Mouse (Mus musculus): Measurements from ENCODE around the gene Ttll8. TPM values are rescaled to one million over a fixed set of nuclear protein-coding genes. Genes with fewer than 3 reads are reported as not detected.

Gene Ttll8
- polyA plus RNA-seq, 1 experiment from 2014 or later, result 0.11 TPM

GRCm38 (mm10) chr15:88915046-88915445 is 39.2 kb downstream of the Ttll8 start:
- Histone ChIP-seq H3K4me2 (ENCODE audit: low read depth, low read length) (no peak overlapping the region), H3K9me3 (ENCODE audit: control insufficient read depth, low read length) (no peaks in the 10 kb centered on the region), H3K9ac (replicated peaks; ENCODE audit: low read depth, low read length) (no peak overlapping the region), H3K4me3 (ENCODE audit: low read depth, low read length) (no peak overlapping the region), H3K27ac (ENCODE audit: low read depth, low read length) (no peak overlapping the region), H3K4me1 (ENCODE audit: control insufficient read depth, insufficient read depth, low read length) (no peaks in the 10 kb centered on the region), H3K36me3 (ENCODE audit: control insufficient read depth, insufficient read depth, low read length) (no peaks in the 10 kb centered on the region), H3K27me3 (ENCODE audit: control insufficient read depth, insufficient read depth, low read length) (no peaks in the 10 kb centered on the region)
- no peak for ATAC-seq (ENCODE audit: low read depth)
- 92% methylated on average over 7 of the region's 7 CpGs for WGBS

- H3K9ac ChIP-seq (replicated peaks; ENCODE audit: low read depth, low read length), result no peak overlapping the region
- no peaks in the 10 kb centered on the region for H3K27me3 ChIP-seq (ENCODE audit: control insufficient read depth, insufficient read depth, low read length)
- no peaks in the 10 kb centered on the region for H3K4me1 ChIP-seq (ENCODE audit: control insufficient read depth, insufficient read depth, low read length)
- 68% methylated on average over 4 of the region's 4 CpGs for whole genome bisulfite sequencing
- H3K4me2 ChIP-seq (ENCODE audit: low read depth, low read length), result no peak overlapping the region
- no peak overlapping the region for H3K27ac ChIP-seq (ENCODE audit: low read depth, low read length)
- no peak for ATAC-seq (ENCODE audit: low read depth)
- no peak overlapping the region for H3K4me3 ChIP-seq (ENCODE audit: low read depth, low read length)
- no peaks in the 10 kb centered on the region for H3K36me3 ChIP-seq (ENCODE audit: control insufficient read depth, insufficient read depth, low read length)
- no peaks in the 10 kb centered on the region for H3K9me3 ChIP-seq (ENCODE audit: control insufficient read depth, low read length)
Measured at GRCm38 (mm10) chr15:88906347-88906746, 47.9 kb downstream of the Ttll8 start.

GRCm38 (mm10) chr15:88904056-88904811 is 50.0 kb downstream of the Ttll8 start:
- 86% methylated on average over 14 of the region's 14 CpGs for WGBS
- no peak overlapping the region for H3K4me2 ChIP-seq (ENCODE audit: low read depth, low read length)

GRCm38 (mm10) chr15:88903086-88903485 is 51.1 kb downstream of the Ttll8 start:
- 87% methylated on average over 1 of the region's 1 CpGs for WGBS

More at GRCm38 (mm10) chr15:88904056-88904811, 50.0 kb downstream of the Ttll8 start:
- no peak overlapping the region for H3K27ac ChIP-seq (ENCODE audit: low read depth, low read length)
- H3K9me3 ChIP-seq (ENCODE audit: control insufficient read depth, low read length), result no peaks in the 10 kb centered on the region
- no peaks in the 10 kb centered on the region for H3K36me3 ChIP-seq (ENCODE audit: control insufficient read depth, insufficient read depth, low read length)
- no peaks in the 10 kb centered on the region for H3K4me1 ChIP-seq (ENCODE audit: control insufficient read depth, insufficient read depth, low read length)
- H3K9ac ChIP-seq (replicated peaks; ENCODE audit: low read depth, low read length), result no peak overlapping the region
- H3K27me3 ChIP-seq (ENCODE audit: control insufficient read depth, insufficient read depth, low read length), result no peaks in the 10 kb centered on the region
- no peak for ATAC-seq (ENCODE audit: low read depth)
- H3K4me3 ChIP-seq (ENCODE audit: low read depth, low read length), result no peak overlapping the region

GRCm38 (mm10) chr15:88902200-88902875 is 51.9 kb downstream of the Ttll8 start:
- no peak for ATAC-seq (ENCODE audit: low read depth)
- Histone ChIP-seq H3K4me1 (ENCODE audit: control insufficient read depth, insufficient read depth, low read length) (no peaks in the 10 kb centered on the region), H3K9me3 (ENCODE audit: control insufficient read depth, low read length) (no peaks in the 10 kb centered on the region), H3K27ac (ENCODE audit: low read depth, low read length) (no peak overlapping the region), H3K9ac (replicated peaks; ENCODE audit: low read depth, low read length) (no peak overlapping the region), H3K27me3 (ENCODE audit: control insufficient read depth, insufficient read depth, low read length) (no peaks in the 10 kb centered on the region), H3K4me2 (ENCODE audit: low read depth, low read length) (no peak overlapping the region), H3K36me3 (ENCODE audit: control insufficient read depth, insufficient read depth, low read length) (no peaks in the 10 kb centered on the region), H3K4me3 (ENCODE audit: low read depth, low read length) (no peak overlapping the region)
- 90% methylated on average over 15 of the region's 15 CpGs for WGBS

More at GRCm38 (mm10) chr15:88903086-88903485, 51.1 kb downstream of the Ttll8 start:
- H3K4me2 ChIP-seq (ENCODE audit: low read depth, low read length), result no peak overlapping the region
- no peaks in the 10 kb centered on the region for H3K27me3 ChIP-seq (ENCODE audit: control insufficient read depth, insufficient read depth, low read length)
- H3K27ac ChIP-seq (ENCODE audit: low read depth, low read length), result no peak overlapping the region
- H3K4me3 ChIP-seq (ENCODE audit: low read depth, low read length), result no peak overlapping the region
- no peak overlapping the region for H3K9ac ChIP-seq (replicated peaks; ENCODE audit: low read depth, low read length)
- H3K4me1 ChIP-seq (ENCODE audit: control insufficient read depth, insufficient read depth, low read length), result no peaks in the 10 kb centered on the region
- no peak for ATAC-seq (ENCODE audit: low read depth)
- H3K9me3 ChIP-seq (ENCODE audit: control insufficient read depth, low read length), result no peaks in the 10 kb centered on the region
- no peaks in the 10 kb centered on the region for H3K36me3 ChIP-seq (ENCODE audit: control insufficient read depth, insufficient read depth, low read length)

- WGBS, result 90% methylated on average over 10 of the region's 10 CpGs
- Histone ChIP-seq H3K4me3 (ENCODE audit: low read depth, low read length) (no peak overlapping the region), H3K27ac (ENCODE audit: low read depth, low read length) (no peak overlapping the region), H3K36me3 (ENCODE audit: control insufficient read depth, insufficient read depth, low read length) (no peaks in the 10 kb centered on the region), H3K4me2 (ENCODE audit: low read depth, low read length) (no peak overlapping the region), H3K9ac (replicated peaks; ENCODE audit: low read depth, low read length) (no peak overlapping the region), H3K27me3 (ENCODE audit: control insufficient read depth, insufficient read depth, low read length) (no peaks in the 10 kb centered on the region), H3K4me1 (ENCODE audit: control insufficient read depth, insufficient read depth, low read length) (no peaks in the 10 kb centered on the region), H3K9me3 (ENCODE audit: control insufficient read depth, low read length) (no peaks in the 10 kb centered on the region)
- no peak for ATAC-seq (ENCODE audit: low read depth)
Measured at GRCm38 (mm10) chr15:88896341-88896980, 57.8 kb downstream of the Ttll8 start.

GRCm38 (mm10) chr15:88895891-88896290 is 58.3 kb downstream of the Ttll8 start:
- no peak overlapping the region for H3K9ac ChIP-seq (replicated peaks; ENCODE audit: low read depth, low read length)
- no peak overlapping the region for H3K4me3 ChIP-seq (ENCODE audit: low read depth, low read length)
- H3K27me3 ChIP-seq (ENCODE audit: control insufficient read depth, insufficient read depth, low read length), result no peaks in the 10 kb centered on the region
- no peaks in the 10 kb centered on the region for H3K36me3 ChIP-seq (ENCODE audit: control insufficient read depth, insufficient read depth, low read length)
- 85% methylated on average over 6 of the region's 6 CpGs for WGBS
- 0 out of 2 replicates have a peak, but pooled peaks cover 3% of the 10 kb centered on the region for H3K4me1 ChIP-seq (ENCODE audit: control insufficient read depth, insufficient read depth, low read length)
- no peak overlapping the region for H3K4me2 ChIP-seq (ENCODE audit: low read depth, low read length)
- no peak overlapping the region for H3K27ac ChIP-seq (ENCODE audit: low read depth, low read length)
- no peak for ATAC-seq (ENCODE audit: low read depth)
- no peaks in the 10 kb centered on the region for H3K9me3 ChIP-seq (ENCODE audit: control insufficient read depth, low read length)

- no peak overlapping the region for H3K9ac ChIP-seq (replicated peaks; ENCODE audit: low read depth, low read length)
Measured at GRCm38 (mm10) chr15:88895119-88895518, 59.1 kb downstream of the Ttll8 start.

GRCm38 (mm10) chr15:88892876-88893275 is 61.3 kb downstream of the Ttll8 start:
- Histone ChIP-seq H3K9me3 (ENCODE audit: control insufficient read depth, low read length) (no peaks in the 10 kb centered on the region), H3K27me3 (ENCODE audit: control insufficient read depth, insufficient read depth, low read length) (no peaks in the 10 kb centered on the region), H3K4me1 (ENCODE audit: control insufficient read depth, insufficient read depth, low read length) (0 out of 2 replicates have a peak, but pooled peaks cover 3% of the 10 kb centered on the region), H3K9ac (replicated peaks; ENCODE audit: low read depth, low read length) (no peak overlapping the region), H3K4me2 (ENCODE audit: low read depth, low read length) (no peak overlapping the region), H3K27ac (ENCODE audit: low read depth, low read length) (no peak overlapping the region), H3K4me3 (ENCODE audit: low read depth, low read length) (no peak overlapping the region), H3K36me3 (ENCODE audit: control insufficient read depth, insufficient read depth, low read length) (no peaks in the 10 kb centered on the region)
- WGBS, result 80% methylated on average over 5 of the region's 5 CpGs
- no peak for ATAC-seq (ENCODE audit: low read depth)

More at GRCm38 (mm10) chr15:88895119-88895518, 59.1 kb downstream of the Ttll8 start:
- no peak for ATAC-seq (ENCODE audit: low read depth)
- no peaks in the 10 kb centered on the region for H3K27me3 ChIP-seq (ENCODE audit: control insufficient read depth, insufficient read depth, low read length)
- no peak overlapping the region for H3K4me2 ChIP-seq (ENCODE audit: low read depth, low read length)
- no peaks in the 10 kb centered on the region for H3K9me3 ChIP-seq (ENCODE audit: control insufficient read depth, low read length)
- H3K4me1 ChIP-seq (ENCODE audit: control insufficient read depth, insufficient read depth, low read length), result 0 out of 2 replicates have a peak, but pooled peaks cover 3% of the 10 kb centered on the region
- no peak overlapping the region for H3K27ac ChIP-seq (ENCODE audit: low read depth, low read length)
- no peak overlapping the region for H3K4me3 ChIP-seq (ENCODE audit: low read depth, low read length)
- 73% methylated on average over 7 of the region's 7 CpGs for WGBS
- H3K36me3 ChIP-seq (ENCODE audit: control insufficient read depth, insufficient read depth, low read length), result no peaks in the 10 kb centered on the region

Data from neural tube, embryonic 14.5 days (tissue).